Mouse (Mus musculus): ENCODE results near the gene Krt33b. TPM values are rescaled to one million over a fixed set of nuclear protein-coding genes. Genes with fewer than 3 reads are reported as not detected.

The Krt33b gene
- polyA plus RNA-seq, 1 experiment from 2014 or later: not detected

GRCm38 (mm10) chr11:100005905-100006304 lies 23.8 kb downstream of the Krt33b start:
- Histone ChIP-seq H3K27me3 (replicated peaks; ENCODE audit: control insufficient read depth, insufficient read depth, low read length) (no peaks in the 10 kb centered on the region), H3K36me3 (ENCODE audit: control insufficient read depth, insufficient read depth, low read length) (no peaks in the 10 kb centered on the region), H3K4me3 (ENCODE audit: low read depth, low read length) (no peak overlapping the region), H3K4me2 (no peak overlapping the region), H3K4me1 (replicated peaks; ENCODE audit: control insufficient read depth, insufficient read depth, low read length) (no peaks in the 10 kb centered on the region), H3K9ac (ENCODE audit: low read depth, low read length) (no peak overlapping the region), H3K27ac (ENCODE audit: low read depth, low read length) (no peak overlapping the region), H3K9me3 (ENCODE audit: control insufficient read depth, low read length) (no peaks in the 10 kb centered on the region)
- WGBS: 80% methylated on average over 8 of the region's 8 CpGs
- DNase-seq (ENCODE audit: low spot score) (no peak), ATAC-seq (replicated peaks; ENCODE audit: low FRiP score) (no peak)

- H3K4me2 ChIP-seq: no peak overlapping the region
- no peaks in the 10 kb centered on the region for H3K4me1 ChIP-seq (replicated peaks; ENCODE audit: control insufficient read depth, insufficient read depth, low read length)
- H3K27ac ChIP-seq (ENCODE audit: low read depth, low read length): no peak overlapping the region
- no peak overlapping the region for H3K9ac ChIP-seq (ENCODE audit: low read depth, low read length)
- no peak for DNase-seq (ENCODE audit: low spot score)
- WGBS: 29% methylated on average over 6 of the region's 6 CpGs
- ATAC-seq (replicated peaks; ENCODE audit: low FRiP score): no peak
- H3K9me3 ChIP-seq (ENCODE audit: control insufficient read depth, low read length): no peaks in the 10 kb centered on the region
- H3K27me3 ChIP-seq (replicated peaks; ENCODE audit: control insufficient read depth, insufficient read depth, low read length): no peaks in the 10 kb centered on the region
- H3K36me3 ChIP-seq (ENCODE audit: control insufficient read depth, insufficient read depth, low read length): no peaks in the 10 kb centered on the region
- H3K4me3 ChIP-seq (ENCODE audit: low read depth, low read length): no peak overlapping the region
Measured at GRCm38 (mm10) chr11:100004846-100005245, 24.8 kb downstream of the Krt33b start.

GRCm38 (mm10) chr11:99999091-99999490 lies 30.6 kb downstream of the Krt33b start:
- DNase-seq (ENCODE audit: low spot score) (no peak), ATAC-seq (replicated peaks; ENCODE audit: low FRiP score) (no peak)
- Histone ChIP-seq H3K27ac (ENCODE audit: low read depth, low read length) (no peak overlapping the region), H3K9ac (ENCODE audit: low read depth, low read length) (no peak overlapping the region), H3K4me2 (no peak overlapping the region), H3K9me3 (ENCODE audit: control insufficient read depth, low read length) (no peaks in the 10 kb centered on the region), H3K4me1 (replicated peaks; ENCODE audit: control insufficient read depth, insufficient read depth, low read length) (no peaks in the 10 kb centered on the region), H3K36me3 (ENCODE audit: control insufficient read depth, insufficient read depth, low read length) (no peaks in the 10 kb centered on the region), H3K27me3 (replicated peaks; ENCODE audit: control insufficient read depth, insufficient read depth, low read length) (no peaks in the 10 kb centered on the region), H3K4me3 (ENCODE audit: low read depth, low read length) (no peak overlapping the region)
- WGBS: 84% methylated on average over 7 of the region's 7 CpGs

- Histone ChIP-seq H3K4me1 (replicated peaks; ENCODE audit: control insufficient read depth, insufficient read depth, low read length) (no peaks in the 10 kb centered on the region), H3K4me3 (ENCODE audit: low read depth, low read length) (no peak overlapping the region), H3K27ac (ENCODE audit: low read depth, low read length) (no peak overlapping the region), H3K4me2 (no peak overlapping the region), H3K36me3 (ENCODE audit: control insufficient read depth, insufficient read depth, low read length) (no peaks in the 10 kb centered on the region), H3K27me3 (replicated peaks; ENCODE audit: control insufficient read depth, insufficient read depth, low read length) (no peaks in the 10 kb centered on the region), H3K9me3 (ENCODE audit: control insufficient read depth, low read length) (no peaks in the 10 kb centered on the region), H3K9ac (ENCODE audit: low read depth, low read length) (no peak overlapping the region)
- no peak for DNase-seq (ENCODE audit: low spot score)
- ATAC-seq (replicated peaks; ENCODE audit: low FRiP score): no peak
- 57% methylated on average over 4 of the region's 4 CpGs for WGBS
Measured at GRCm38 (mm10) chr11:99994384-99994661, 35.3 kb downstream of the Krt33b start.

- H3K9me3 ChIP-seq (ENCODE audit: control insufficient read depth, low read length): no peaks in the 10 kb centered on the region
- WGBS: 27% methylated on average over 25 of the region's 26 CpGs
- H3K36me3 ChIP-seq (ENCODE audit: control insufficient read depth, insufficient read depth, low read length): no peaks in the 10 kb centered on the region
- H3K4me3 ChIP-seq (ENCODE audit: low read depth, low read length): no peak within 1 kb of the TSS
- ATAC-seq (replicated peaks; ENCODE audit: low FRiP score): no peak
- H3K27me3 ChIP-seq (replicated peaks; ENCODE audit: control insufficient read depth, insufficient read depth, low read length): no peaks in the 10 kb centered on the region
- DNase-seq (ENCODE audit: low spot score): no peak
- no peak within 1 kb of the TSS for H3K9ac ChIP-seq (ENCODE audit: low read depth, low read length)
- H3K4me2 ChIP-seq: no peak within 1 kb of the TSS
- H3K27ac ChIP-seq (ENCODE audit: low read depth, low read length): no peak within 1 kb of the TSS
- H3K4me1 ChIP-seq (replicated peaks; ENCODE audit: control insufficient read depth, insufficient read depth, low read length): no peaks in the 10 kb centered on the region
Measured at GRCm38 (mm10) chr11:99993620-99994383, 35.9 kb downstream of the Krt33b start, which contains the start of gene Krtap17-1. Gene Krtap17-1, minus strand, starts transcription at chr11:99993994.

GRCm38 (mm10) chr11:99990571-99990970 lies 39.1 kb downstream of the Krt33b start:
- H3K27me3 ChIP-seq (replicated peaks; ENCODE audit: control insufficient read depth, insufficient read depth, low read length): no peaks in the 10 kb centered on the region
- no peak for DNase-seq (ENCODE audit: low spot score)
- 79% methylated on average over 3 of the region's 3 CpGs for WGBS
- H3K4me2 ChIP-seq: no peak overlapping the region
- H3K9me3 ChIP-seq (ENCODE audit: control insufficient read depth, low read length): no peaks in the 10 kb centered on the region
- no peak for ATAC-seq (replicated peaks; ENCODE audit: low FRiP score)
- no peaks in the 10 kb centered on the region for H3K4me1 ChIP-seq (replicated peaks; ENCODE audit: control insufficient read depth, insufficient read depth, low read length)
- H3K27ac ChIP-seq (ENCODE audit: low read depth, low read length): no peak overlapping the region
- H3K36me3 ChIP-seq (ENCODE audit: control insufficient read depth, insufficient read depth, low read length): no peaks in the 10 kb centered on the region
- no peak overlapping the region for H3K4me3 ChIP-seq (ENCODE audit: low read depth, low read length)
- H3K9ac ChIP-seq (ENCODE audit: low read depth, low read length): no peak overlapping the region

- Histone ChIP-seq H3K9ac (ENCODE audit: low read depth, low read length) (no peak overlapping the region), H3K36me3 (ENCODE audit: control insufficient read depth, insufficient read depth, low read length) (no peaks in the 10 kb centered on the region), H3K4me3 (ENCODE audit: low read depth, low read length) (no peak overlapping the region), H3K27me3 (replicated peaks; ENCODE audit: control insufficient read depth, insufficient read depth, low read length) (no peaks in the 10 kb centered on the region), H3K9me3 (ENCODE audit: control insufficient read depth, low read length) (no peaks in the 10 kb centered on the region), H3K4me2 (no peak overlapping the region), H3K27ac (ENCODE audit: low read depth, low read length) (no peak overlapping the region), H3K4me1 (replicated peaks; ENCODE audit: control insufficient read depth, insufficient read depth, low read length) (no peaks in the 10 kb centered on the region)
- ATAC-seq (replicated peaks; ENCODE audit: low FRiP score) (no peak), DNase-seq (ENCODE audit: low spot score) (no peak)
- 71% methylated on average over 6 of the region's 6 CpGs for WGBS
Measured at GRCm38 (mm10) chr11:99989881-99990405, 39.7 kb downstream of the Krt33b start.

- H3K27me3 ChIP-seq (replicated peaks; ENCODE audit: control insufficient read depth, insufficient read depth, low read length): no peaks in the 10 kb centered on the region
- H3K9ac ChIP-seq (ENCODE audit: low read depth, low read length): no peak overlapping the region
- H3K27ac ChIP-seq (ENCODE audit: low read depth, low read length): no peak overlapping the region
- H3K4me1 ChIP-seq (replicated peaks; ENCODE audit: control insufficient read depth, insufficient read depth, low read length): no peaks in the 10 kb centered on the region
- ATAC-seq (replicated peaks; ENCODE audit: low FRiP score): no peak
- no peaks in the 10 kb centered on the region for H3K9me3 ChIP-seq (ENCODE audit: control insufficient read depth, low read length)
- H3K36me3 ChIP-seq (ENCODE audit: control insufficient read depth, insufficient read depth, low read length): no peaks in the 10 kb centered on the region
- 89% methylated on average over 3 of the region's 3 CpGs for WGBS
- no peak for DNase-seq (ENCODE audit: low spot score)
- H3K4me2 ChIP-seq: no peak overlapping the region
- H3K4me3 ChIP-seq (ENCODE audit: low read depth, low read length): no peak overlapping the region
Measured at GRCm38 (mm10) chr11:99988530-99988929, 41.1 kb downstream of the Krt33b start.

GRCm38 (mm10) chr11:99986180-99986647 lies 43.5 kb downstream of the Krt33b start, which contains the start of gene Krtap16-1:
Gene Krtap16-1, minus strand, starts transcription at chr11:99986597.
- no peaks in the 10 kb centered on the region for H3K27me3 ChIP-seq (replicated peaks; ENCODE audit: control insufficient read depth, insufficient read depth, low read length)
- no peak for ATAC-seq (replicated peaks; ENCODE audit: low FRiP score)
- H3K4me1 ChIP-seq (replicated peaks; ENCODE audit: control insufficient read depth, insufficient read depth, low read length): no peaks in the 10 kb centered on the region
- DNase-seq (ENCODE audit: low spot score): no peak
- 83% methylated on average over 8 of the region's 8 CpGs for WGBS
- H3K36me3 ChIP-seq (ENCODE audit: control insufficient read depth, insufficient read depth, low read length): no peaks in the 10 kb centered on the region
- H3K9ac ChIP-seq (ENCODE audit: low read depth, low read length): no peak within 1 kb of the TSS
- H3K4me3 ChIP-seq (ENCODE audit: low read depth, low read length): no peak within 1 kb of the TSS
- no peak within 1 kb of the TSS for H3K4me2 ChIP-seq
- H3K9me3 ChIP-seq (ENCODE audit: control insufficient read depth, low read length): no peaks in the 10 kb centered on the region
- H3K27ac ChIP-seq (ENCODE audit: low read depth, low read length): no peak within 1 kb of the TSS
